Mouse (Mus musculus): Measurements from ENCODE around the gene Ephb2. TPM values are rescaled to one million over a fixed set of nuclear protein-coding genes. Genes with fewer than 3 reads are reported as not detected.

Gene Ephb2
- polyA plus RNA-seq, 1 experiment, result 16.8 TPM

GRCm38 (mm10) chr4:136868371-136868770 is 32.6 kb upstream of the Ephb2 start:
- H3K4me3 ChIP-seq (ENCODE audit: insufficient read depth, poor library complexity, severe bottlenecking), result no peak overlapping the region
- no peak for TF ChIP-seq MAX (IDR thresholded peaks at IDR 0.05)
- peaks cover 49% of the 10 kb centered on the region for H3K27me3 ChIP-seq (ENCODE audit: control insufficient read depth, insufficient read depth, insufficient read length)
- no peaks in the 10 kb centered on the region for H3K79me3 ChIP-seq (ENCODE audit: low read depth)
- H3ac ChIP-seq (ENCODE audit: control insufficient read depth, insufficient read length, low read depth), result no peak overlapping the region
- no peaks in the 10 kb centered on the region for H3K36me3 ChIP-seq (ENCODE audit: control insufficient read depth, insufficient read depth)
- H3K79me2 ChIP-seq (ENCODE audit: control insufficient read depth, insufficient read depth), result no peaks in the 10 kb centered on the region

GRCm38 (mm10) chr4:136867690-136868345 is 32.0 kb upstream of the Ephb2 start:
- no peaks in the 10 kb centered on the region for H3K79me2 ChIP-seq (ENCODE audit: control insufficient read depth, insufficient read depth)
- no peak for TF ChIP-seq MAX (IDR thresholded peaks at IDR 0.05)
- no peak for TF ChIP-seq MYOD1 (IDR thresholded peaks at IDR 0.05; ENCODE audit: control insufficient read depth, insufficient read length, low read depth)
- TF ChIP-seq FOSL1 (IDR thresholded peaks at IDR 0.05; ENCODE audit: insufficient read depth, low read length, poor library complexity, severe bottlenecking), result no peak
- no peak for TF ChIP-seq CTCF (IDR thresholded peaks at IDR 0.05; ENCODE audit: control insufficient read depth, insufficient read depth, insufficient read length)
- no peak for TF ChIP-seq USF1 (IDR thresholded peaks at IDR 0.05; ENCODE audit: low read depth)
- no peak for TF ChIP-seq MYOG (IDR thresholded peaks at IDR 0.05; ENCODE audit: control insufficient read depth, extremely low read depth, insufficient read length)
- TF ChIP-seq CEBPB (IDR thresholded peaks at IDR 0.05; ENCODE audit: low read depth), result no peak
- peaks cover 54% of the 10 kb centered on the region for H3K27me3 ChIP-seq (ENCODE audit: control insufficient read depth, insufficient read depth, insufficient read length)
- no peaks in the 10 kb centered on the region for H3K36me3 ChIP-seq (ENCODE audit: control insufficient read depth, insufficient read depth)
- H3ac ChIP-seq (ENCODE audit: control insufficient read depth, insufficient read length, low read depth), result no peak overlapping the region
- H3K79me3 ChIP-seq (ENCODE audit: low read depth), result no peaks in the 10 kb centered on the region
- H3K4me3 ChIP-seq (ENCODE audit: insufficient read depth, poor library complexity, severe bottlenecking), result no peak overlapping the region

- Histone ChIP-seq H3ac (ENCODE audit: control insufficient read depth, insufficient read length, low read depth) (no peak overlapping the region), H3K36me3 (ENCODE audit: control insufficient read depth, insufficient read depth) (no peaks in the 10 kb centered on the region), H3K27me3 (ENCODE audit: control insufficient read depth, insufficient read depth, insufficient read length) (peaks cover 62% of the 10 kb centered on the region), H3K79me2 (ENCODE audit: control insufficient read depth, insufficient read depth) (no peaks in the 10 kb centered on the region), H3K4me3 (ENCODE audit: insufficient read depth, poor library complexity, severe bottlenecking) (no peak overlapping the region), H3K79me3 (ENCODE audit: low read depth) (no peaks in the 10 kb centered on the region)
- TF ChIP-seq CEBPB (IDR thresholded peaks at IDR 0.05; ENCODE audit: low read depth) (no peak), MYOG (IDR thresholded peaks at IDR 0.05; ENCODE audit: control insufficient read depth, extremely low read depth, insufficient read length) (no peak), MYOD1 (IDR thresholded peaks at IDR 0.05; ENCODE audit: control insufficient read depth, insufficient read length, low read depth) (no peak), CTCF (IDR thresholded peaks at IDR 0.05; ENCODE audit: control insufficient read depth, insufficient read depth, insufficient read length) (no peak), USF1 (IDR thresholded peaks at IDR 0.05; ENCODE audit: low read depth) (no peak), FOSL1 (IDR thresholded peaks at IDR 0.05; ENCODE audit: insufficient read depth, low read length, poor library complexity, severe bottlenecking) (no peak), MAX (IDR thresholded peaks at IDR 0.05) (no peak)
These were observed 29.7 kb upstream of the Ephb2 start for GRCm38 (mm10) chr4:136865531-136865930.

- Histone ChIP-seq H3K4me3 (ENCODE audit: insufficient read depth, poor library complexity, severe bottlenecking) (no peak overlapping the region), H3K27me3 (ENCODE audit: control insufficient read depth, insufficient read depth, insufficient read length) (peaks cover 57% of the 10 kb centered on the region), H3K79me2 (ENCODE audit: control insufficient read depth, insufficient read depth) (no peaks in the 10 kb centered on the region), H3ac (ENCODE audit: control insufficient read depth, insufficient read length, low read depth) (no peak overlapping the region), H3K36me3 (ENCODE audit: control insufficient read depth, insufficient read depth) (no peaks in the 10 kb centered on the region), H3K79me3 (ENCODE audit: low read depth) (no peaks in the 10 kb centered on the region)
- no peak for TF ChIP-seq MYOG (IDR thresholded peaks at IDR 0.05; ENCODE audit: control insufficient read depth, extremely low read depth, insufficient read length)
- no peak for TF ChIP-seq CEBPB (IDR thresholded peaks at IDR 0.05; ENCODE audit: low read depth)
- no peak for TF ChIP-seq FOSL1 (IDR thresholded peaks at IDR 0.05; ENCODE audit: insufficient read depth, low read length, poor library complexity, severe bottlenecking)
- no peak for TF ChIP-seq MYOD1 (IDR thresholded peaks at IDR 0.05; ENCODE audit: control insufficient read depth, insufficient read length, low read depth)
- no peak for TF ChIP-seq MAX (IDR thresholded peaks at IDR 0.05)
- no peak for TF ChIP-seq CTCF (IDR thresholded peaks at IDR 0.05; ENCODE audit: control insufficient read depth, insufficient read depth, insufficient read length)
- no peak for TF ChIP-seq USF1 (IDR thresholded peaks at IDR 0.05; ENCODE audit: low read depth)
These were observed 29.1 kb upstream of the Ephb2 start for GRCm38 (mm10) chr4:136864751-136865470.

- no peak overlapping the region for H3ac ChIP-seq (ENCODE audit: control insufficient read depth, insufficient read length, low read depth)
- H3K4me3 ChIP-seq (ENCODE audit: insufficient read depth, poor library complexity, severe bottlenecking), result no peak overlapping the region
- H3K79me3 ChIP-seq (ENCODE audit: low read depth), result no peaks in the 10 kb centered on the region
- H3K36me3 ChIP-seq (ENCODE audit: control insufficient read depth, insufficient read depth), result no peaks in the 10 kb centered on the region
- no peak for TF ChIP-seq CTCF (IDR thresholded peaks at IDR 0.05; ENCODE audit: control insufficient read depth, insufficient read depth, insufficient read length)
- no peak for TF ChIP-seq MAX (IDR thresholded peaks at IDR 0.05)
- no peak for TF ChIP-seq MYOD1 (IDR thresholded peaks at IDR 0.05; ENCODE audit: control insufficient read depth, insufficient read length, low read depth)
- H3K79me2 ChIP-seq (ENCODE audit: control insufficient read depth, insufficient read depth), result no peaks in the 10 kb centered on the region
- peaks cover 59% of the 10 kb centered on the region for H3K27me3 ChIP-seq (ENCODE audit: control insufficient read depth, insufficient read depth, insufficient read length)
These were observed 27.7 kb upstream of the Ephb2 start for GRCm38 (mm10) chr4:136863517-136863916.

GRCm38 (mm10) chr4:136862411-136862810 is 26.6 kb upstream of the Ephb2 start:
- H3K4me3 ChIP-seq (ENCODE audit: insufficient read depth, poor library complexity, severe bottlenecking), result no peak overlapping the region
- no peaks in the 10 kb centered on the region for H3K79me3 ChIP-seq (ENCODE audit: low read depth)
- H3K36me3 ChIP-seq (ENCODE audit: control insufficient read depth, insufficient read depth), result no peaks in the 10 kb centered on the region
- no peak overlapping the region for H3ac ChIP-seq (ENCODE audit: control insufficient read depth, insufficient read length, low read depth)
- peaks cover 59% of the 10 kb centered on the region for H3K27me3 ChIP-seq (ENCODE audit: control insufficient read depth, insufficient read depth, insufficient read length)
- TF ChIP-seq MYOD1 (IDR thresholded peaks at IDR 0.05; ENCODE audit: control insufficient read depth, insufficient read length, low read depth), result no peak
- TF ChIP-seq CEBPB (IDR thresholded peaks at IDR 0.05; ENCODE audit: low read depth), result no peak
- TF ChIP-seq MYOG (IDR thresholded peaks at IDR 0.05; ENCODE audit: control insufficient read depth, extremely low read depth, insufficient read length), result no peak
- TF ChIP-seq MAX (IDR thresholded peaks at IDR 0.05), result no peak
- TF ChIP-seq FOSL1 (IDR thresholded peaks at IDR 0.05; ENCODE audit: insufficient read depth, low read length, poor library complexity, severe bottlenecking), result no peak
- TF ChIP-seq USF1 (IDR thresholded peaks at IDR 0.05; ENCODE audit: low read depth), result no peak
- TF ChIP-seq CTCF (IDR thresholded peaks at IDR 0.05; ENCODE audit: control insufficient read depth, insufficient read depth, insufficient read length), result no peak
- no peaks in the 10 kb centered on the region for H3K79me2 ChIP-seq (ENCODE audit: control insufficient read depth, insufficient read depth)

Data from C2C12 (cell line).